Mouse (Mus musculus): ENCODE measurements around the gene Jak1. TPM values are rescaled to one million over a fixed set of nuclear protein-coding genes. Genes with fewer than 3 reads are reported as not detected.

Jak1 gene
- polyA plus RNA-seq, 1 experiment from 2014 or later = 69.1 TPM

DNA sequence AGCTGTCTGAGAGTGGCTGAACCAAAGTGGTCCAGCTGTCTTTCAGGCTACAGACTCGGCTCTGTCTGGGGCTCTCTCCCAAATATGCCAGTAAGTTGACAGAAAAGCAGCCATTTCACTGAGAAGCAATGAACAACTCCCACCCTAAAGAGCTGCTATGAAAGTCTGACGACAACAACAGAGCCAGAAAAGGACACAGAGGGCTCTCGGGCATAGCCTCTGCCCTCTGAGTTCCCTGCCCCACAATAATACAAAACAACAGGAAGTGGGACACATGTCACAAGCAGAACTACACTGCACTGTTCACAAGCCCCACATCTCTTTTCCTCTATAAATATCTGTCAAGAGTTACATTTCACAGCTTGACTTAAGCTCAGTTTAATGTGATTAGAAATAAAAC lies 79.9 kb downstream of the Jak1 start:
- H3K4me2 ChIP-seq = no peak overlapping the region
- H3K9ac ChIP-seq = no peak overlapping the region
- no peak overlapping the region for H3K4me3 ChIP-seq
- H3K9me3 ChIP-seq (replicated peaks) = no peaks in the 10 kb centered on the region
- peaks cover 25% of the 10 kb centered on the region for H3K4me1 ChIP-seq (replicated peaks)
- H3K27me3 ChIP-seq (replicated peaks) = no peaks in the 10 kb centered on the region
- ATAC-seq (ENCODE audit: insufficient number of reproducible peaks, low FRiP score) = no peak
- no peak overlapping the region for H3K27ac ChIP-seq (ENCODE audit: poor library complexity, severe bottlenecking)
- H3K36me3 ChIP-seq = peaks cover 55% of the 10 kb centered on the region
- WGBS = 70% methylated on average over 3 of the region's 3 CpGs

DNA sequence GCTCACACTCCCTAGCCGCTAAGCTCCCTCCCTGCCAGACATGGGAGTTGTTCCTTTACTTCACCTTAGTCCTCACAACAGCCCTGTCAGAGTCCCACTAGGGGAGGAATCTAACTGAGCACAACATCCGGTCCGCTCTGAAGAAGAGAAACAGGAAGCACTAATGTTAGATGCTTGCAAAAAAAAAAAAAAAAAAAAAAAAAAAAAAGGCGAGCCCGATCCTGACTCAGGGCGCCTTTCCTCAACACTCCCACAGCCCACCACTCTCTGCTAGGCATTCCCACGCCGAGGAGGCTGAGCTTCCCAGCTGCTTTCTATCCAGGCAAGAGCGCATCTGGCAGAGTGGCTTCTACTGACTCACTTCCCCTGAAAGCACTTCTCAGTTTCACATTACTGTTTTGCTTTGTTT lies 82.5 kb downstream of the Jak1 start:
- Histone ChIP-seq H3K4me1 (replicated peaks) (peaks cover 40% of the 10 kb centered on the region), H3K36me3 (peaks cover 53% of the 10 kb centered on the region), H3K4me3 (no peak overlapping the region), H3K27me3 (replicated peaks) (no peaks in the 10 kb centered on the region), H3K27ac (ENCODE audit: poor library complexity, severe bottlenecking) (peak overlapping the region; percentile 32; the same call in 1 of the 2 replicates), H3K9ac (no peak overlapping the region), H3K4me2 (no peak overlapping the region), H3K9me3 (replicated peaks) (no peaks in the 10 kb centered on the region)
- WGBS = 45% methylated on average over 9 of the region's 9 CpGs
- 0 out of 2 replicates have a peak, but pooled peaks have one; percentile 48 for ATAC-seq (ENCODE audit: insufficient number of reproducible peaks, low FRiP score)

DNA sequence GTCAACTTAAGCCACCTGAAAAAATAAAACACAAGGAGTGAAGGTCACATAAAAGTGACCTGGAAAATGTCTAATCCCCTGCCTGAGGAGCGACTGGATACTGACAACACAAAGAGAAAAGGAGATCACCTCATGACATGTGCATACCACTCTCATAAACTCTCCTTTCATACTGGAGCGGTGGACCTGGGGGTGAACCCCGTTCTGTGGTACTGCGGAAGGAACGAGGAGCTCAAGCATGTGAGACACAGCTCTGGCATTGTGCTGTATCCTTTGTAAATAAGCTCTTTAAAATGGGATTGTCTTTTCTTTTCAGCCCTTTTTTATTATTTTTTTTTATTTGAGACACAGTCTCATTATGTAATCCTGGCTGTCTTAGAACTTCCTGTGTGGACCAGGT lies 84.4 kb downstream of the Jak1 start:
- peaks cover 51% of the 10 kb centered on the region for H3K4me1 ChIP-seq (replicated peaks)
- H3K9me3 ChIP-seq (replicated peaks) = no peaks in the 10 kb centered on the region
- no peak overlapping the region for H3K27ac ChIP-seq (ENCODE audit: poor library complexity, severe bottlenecking)
- no peak overlapping the region for H3K9ac ChIP-seq
- no peak for ATAC-seq (ENCODE audit: insufficient number of reproducible peaks, low FRiP score)
- no peaks in the 10 kb centered on the region for H3K27me3 ChIP-seq (replicated peaks)
- peaks cover 39% of the 10 kb centered on the region for H3K36me3 ChIP-seq
- no peak overlapping the region for H3K4me2 ChIP-seq
- 64% methylated on average over 5 of the region's 5 CpGs for WGBS
- H3K4me3 ChIP-seq = no peak overlapping the region

DNA sequence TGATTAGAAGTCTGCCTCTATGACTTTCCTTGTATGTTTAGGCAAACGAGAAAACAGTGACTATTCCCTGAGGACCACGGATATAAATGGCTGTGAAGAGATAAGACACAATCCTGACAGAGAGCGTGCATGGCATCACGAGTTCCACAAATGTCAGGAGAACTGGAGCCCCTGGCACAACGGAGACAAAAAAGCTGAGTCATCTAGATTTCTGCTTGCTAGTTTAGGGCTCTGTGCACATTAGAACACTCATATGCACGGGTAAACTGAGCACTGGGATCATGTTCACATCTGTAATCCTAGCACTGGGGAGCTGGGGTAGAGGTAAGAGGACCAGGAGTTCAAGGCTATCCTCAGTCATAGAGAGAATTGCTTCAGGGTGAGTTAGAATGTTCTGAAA lies 85.2 kb downstream of the Jak1 start:
- Histone ChIP-seq H3K4me3 (no peak overlapping the region), H3K27me3 (replicated peaks) (no peaks in the 10 kb centered on the region), H3K36me3 (peaks cover 41% of the 10 kb centered on the region), H3K4me1 (replicated peaks) (peaks cover 54% of the 10 kb centered on the region), H3K9me3 (replicated peaks) (no peaks in the 10 kb centered on the region), H3K27ac (ENCODE audit: poor library complexity, severe bottlenecking) (peak overlapping the region; percentile 40), H3K4me2 (peak overlapping the region; percentile 3; the same call in 1 of the 2 replicates), H3K9ac (no peak overlapping the region)
- ATAC-seq (ENCODE audit: insufficient number of reproducible peaks, low FRiP score) = no peak
- WGBS = 17% methylated on average over 6 of the region's 6 CpGs

DNA sequence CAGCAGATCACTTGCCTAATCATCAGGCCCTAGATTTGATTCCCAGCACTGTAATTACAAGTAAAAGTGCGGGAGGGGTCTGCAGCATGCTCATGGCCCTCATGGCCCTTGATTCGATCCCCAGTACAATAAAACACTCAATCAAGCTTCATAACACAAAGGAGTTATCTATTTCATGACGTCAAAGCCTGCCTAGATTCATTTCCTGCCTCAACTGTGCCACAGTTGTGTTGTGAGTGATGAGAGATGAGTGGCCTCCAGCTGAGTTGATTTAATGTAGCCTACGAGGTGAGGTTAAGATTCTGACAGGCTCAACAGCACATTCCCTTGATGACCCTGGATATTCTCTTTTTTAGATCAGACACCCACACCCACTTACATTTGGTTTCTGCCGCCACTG lies 86.0 kb downstream of the Jak1 start:
- 56% methylated on average over 5 of the region's 5 CpGs for WGBS
- H3K27ac ChIP-seq (ENCODE audit: poor library complexity, severe bottlenecking) = no peak overlapping the region
- peaks cover 45% of the 10 kb centered on the region for H3K36me3 ChIP-seq
- peaks cover 52% of the 10 kb centered on the region for H3K4me1 ChIP-seq (replicated peaks)
- no peak overlapping the region for H3K4me2 ChIP-seq
- H3K9ac ChIP-seq = no peak overlapping the region
- no peak overlapping the region for H3K4me3 ChIP-seq
- no peaks in the 10 kb centered on the region for H3K27me3 ChIP-seq (replicated peaks)
- no peak for ATAC-seq (ENCODE audit: insufficient number of reproducible peaks, low FRiP score)
- H3K9me3 ChIP-seq (replicated peaks) = no peaks in the 10 kb centered on the region

DNA sequence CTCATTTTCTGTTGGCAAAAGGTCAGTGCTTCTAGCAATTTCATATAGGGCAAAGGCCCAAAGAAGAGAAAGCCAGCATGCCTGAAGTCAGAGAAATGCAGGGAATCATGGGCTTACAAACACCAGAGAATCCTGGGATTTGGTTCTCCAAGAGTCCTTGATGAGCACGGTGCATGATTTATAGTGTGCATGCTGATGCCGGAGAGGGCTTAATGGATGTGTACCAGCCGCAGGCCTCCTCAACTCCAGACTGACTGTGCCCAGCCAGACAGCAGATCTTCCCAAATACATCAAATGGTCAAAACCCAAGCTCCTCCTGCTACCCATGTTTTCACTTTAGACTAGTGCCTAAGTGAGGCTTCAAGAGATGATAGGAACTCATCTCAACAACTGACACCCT lies 87.3 kb downstream of the Jak1 start:
- Histone ChIP-seq H3K4me1 (replicated peaks) (peaks cover 43% of the 10 kb centered on the region), H3K4me3 (no peak overlapping the region), H3K4me2 (no peak overlapping the region), H3K9ac (no peak overlapping the region), H3K27me3 (replicated peaks) (no peaks in the 10 kb centered on the region), H3K27ac (ENCODE audit: poor library complexity, severe bottlenecking) (no peak overlapping the region), H3K36me3 (peaks cover 44% of the 10 kb centered on the region), H3K9me3 (replicated peaks) (no peaks in the 10 kb centered on the region)
- WGBS = 76% methylated on average over 3 of the region's 3 CpGs
- no peak for ATAC-seq (ENCODE audit: insufficient number of reproducible peaks, low FRiP score)

DNA sequence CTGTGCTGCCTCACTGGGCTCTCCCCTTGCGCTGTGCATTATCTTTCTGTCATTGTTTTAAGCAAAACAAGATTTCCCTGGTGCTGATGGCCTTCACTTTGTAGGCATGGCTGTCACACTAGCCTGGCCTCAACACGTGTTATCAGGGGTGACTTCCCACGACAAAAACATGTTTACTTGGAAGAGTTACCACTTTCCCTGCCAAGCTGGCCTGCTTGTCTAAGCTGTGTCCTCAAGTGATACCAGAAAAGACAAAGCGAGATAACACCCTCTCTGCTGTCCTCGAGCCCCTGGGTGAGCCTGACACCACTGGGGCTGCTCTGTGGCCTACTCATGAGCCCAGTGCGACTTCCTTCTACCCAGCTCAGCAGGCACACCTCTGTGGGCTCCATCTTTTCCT lies 89.0 kb downstream of the Jak1 start:
- peaks cover 37% of the 10 kb centered on the region for H3K4me1 ChIP-seq (replicated peaks)
- no peak overlapping the region for H3K4me2 ChIP-seq
- H3K36me3 ChIP-seq = peaks cover 34% of the 10 kb centered on the region
- H3K27me3 ChIP-seq (replicated peaks) = no peaks in the 10 kb centered on the region
- H3K4me3 ChIP-seq = no peak overlapping the region
- no peaks in the 10 kb centered on the region for H3K9me3 ChIP-seq (replicated peaks)
- H3K9ac ChIP-seq = no peak overlapping the region
- peak; percentile 69 for ATAC-seq (ENCODE audit: insufficient number of reproducible peaks, low FRiP score)
- no peak overlapping the region for H3K27ac ChIP-seq (ENCODE audit: poor library complexity, severe bottlenecking)
- 14% methylated on average over 6 of the region's 6 CpGs for WGBS

DNA sequence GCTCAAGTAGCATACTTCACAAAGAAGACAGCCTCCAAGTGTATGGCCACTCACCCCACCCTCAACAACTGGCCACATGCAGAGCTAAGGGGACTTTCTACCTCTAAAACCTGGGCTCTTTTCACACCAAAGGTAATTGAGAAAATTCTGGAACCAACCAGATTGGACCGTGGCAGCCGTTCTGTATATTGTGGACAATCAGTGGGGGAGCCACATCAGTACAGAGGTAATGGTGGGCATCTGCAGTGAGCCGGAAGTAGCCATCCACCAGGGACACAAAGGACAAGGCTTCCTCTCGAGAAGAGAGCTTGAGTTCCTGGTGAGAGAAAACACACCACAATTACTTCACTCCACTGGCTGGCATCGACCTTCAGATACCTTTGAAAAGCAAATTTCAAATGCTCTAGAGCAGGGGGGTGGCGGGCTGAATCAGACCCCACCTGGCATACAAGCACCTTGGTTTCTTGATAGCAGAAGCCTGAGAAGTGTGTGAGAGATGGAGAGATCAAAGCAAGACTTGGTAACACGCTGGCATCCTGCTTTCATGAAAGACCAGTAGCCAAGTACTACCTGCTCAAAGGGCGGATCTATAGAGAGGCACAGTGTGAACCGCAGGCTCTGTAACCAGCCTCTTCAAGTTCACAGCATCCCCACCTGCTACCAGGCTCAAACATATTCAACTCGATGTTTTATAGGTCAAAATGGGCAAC lies 90.0 kb downstream of the Jak1 start:
- H3K36me3 ChIP-seq = peaks cover 44% of the 10 kb centered on the region
- no peak for ATAC-seq (ENCODE audit: insufficient number of reproducible peaks, low FRiP score)
- H3K9me3 ChIP-seq (replicated peaks) = no peaks in the 10 kb centered on the region

DNA sequence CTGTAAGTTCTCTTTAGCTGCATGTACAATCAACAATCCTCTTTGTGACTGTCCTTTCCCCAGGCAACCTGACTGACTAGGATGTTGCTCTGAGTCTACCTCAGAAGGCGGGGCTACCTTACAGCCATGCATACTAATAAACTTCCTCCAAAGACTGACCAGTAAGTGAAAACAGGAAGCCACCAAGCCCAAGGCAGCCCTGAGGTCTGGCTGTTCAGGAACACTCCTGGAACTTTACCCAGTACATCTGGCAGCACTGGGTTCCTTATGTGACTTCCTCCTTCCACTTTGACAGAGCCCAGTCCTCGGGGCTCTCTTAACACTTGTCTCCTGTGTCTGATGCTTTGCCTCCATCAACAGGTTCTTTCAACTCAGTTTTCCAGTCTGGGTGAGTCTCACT lies 92.3 kb downstream of the Jak1 start:
- 61% methylated on average over 2 of the region's 2 CpGs for WGBS
- no peaks in the 10 kb centered on the region for H3K27me3 ChIP-seq (replicated peaks)
- no peak for ATAC-seq (ENCODE audit: insufficient number of reproducible peaks, low FRiP score)
- H3K4me3 ChIP-seq = no peak overlapping the region
- H3K4me2 ChIP-seq = no peak overlapping the region
- no peak overlapping the region for H3K9ac ChIP-seq
- H3K27ac ChIP-seq (ENCODE audit: poor library complexity, severe bottlenecking) = no peak overlapping the region
- peaks cover 15% of the 10 kb centered on the region for H3K4me1 ChIP-seq (replicated peaks)
- no peaks in the 10 kb centered on the region for H3K9me3 ChIP-seq (replicated peaks)
- peaks cover 47% of the 10 kb centered on the region for H3K36me3 ChIP-seq

More for the DNA sequence above, 90.0 kb downstream of the Jak1 start:
- H3K4me1 ChIP-seq (replicated peaks) = peaks cover 28% of the 10 kb centered on the region
- WGBS = 84% methylated on average over 10 of the region's 10 CpGs
- H3K4me3 ChIP-seq = no peak overlapping the region
- no peak overlapping the region for H3K27ac ChIP-seq (ENCODE audit: poor library complexity, severe bottlenecking)
- no peak overlapping the region for H3K4me2 ChIP-seq
- H3K9ac ChIP-seq = no peak overlapping the region
- H3K27me3 ChIP-seq (replicated peaks) = no peaks in the 10 kb centered on the region

DNA sequence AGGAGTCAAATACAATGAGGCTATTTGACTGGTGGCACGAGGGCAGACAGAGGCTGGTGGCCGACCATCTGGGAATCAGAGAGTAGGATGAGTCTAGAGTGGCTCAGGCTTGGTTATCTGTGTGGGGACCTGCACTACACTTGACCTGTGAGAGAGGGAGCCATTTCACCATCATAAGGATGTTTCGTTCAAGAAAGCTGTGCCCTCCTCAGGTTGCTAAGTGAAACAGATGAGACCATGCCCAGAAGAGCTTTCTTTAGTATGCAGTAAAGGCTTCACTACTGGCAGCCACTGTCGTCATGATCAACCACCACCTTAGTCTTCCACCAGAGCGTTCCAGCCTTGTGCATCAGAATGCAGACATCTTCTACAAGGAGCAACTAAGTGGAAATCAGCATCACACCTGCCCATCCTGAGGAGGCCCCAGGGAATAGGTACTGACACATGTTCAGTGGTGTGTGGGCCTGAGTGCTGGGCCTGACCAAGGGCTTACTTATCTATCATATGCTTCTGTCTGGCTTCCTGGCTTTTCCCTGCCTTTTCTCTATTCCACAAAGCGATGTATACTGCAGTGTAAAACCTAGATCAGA lies 96.8 kb downstream of the Jak1 start:
- H3K36me3 ChIP-seq = peaks cover 53% of the 10 kb centered on the region

DNA sequence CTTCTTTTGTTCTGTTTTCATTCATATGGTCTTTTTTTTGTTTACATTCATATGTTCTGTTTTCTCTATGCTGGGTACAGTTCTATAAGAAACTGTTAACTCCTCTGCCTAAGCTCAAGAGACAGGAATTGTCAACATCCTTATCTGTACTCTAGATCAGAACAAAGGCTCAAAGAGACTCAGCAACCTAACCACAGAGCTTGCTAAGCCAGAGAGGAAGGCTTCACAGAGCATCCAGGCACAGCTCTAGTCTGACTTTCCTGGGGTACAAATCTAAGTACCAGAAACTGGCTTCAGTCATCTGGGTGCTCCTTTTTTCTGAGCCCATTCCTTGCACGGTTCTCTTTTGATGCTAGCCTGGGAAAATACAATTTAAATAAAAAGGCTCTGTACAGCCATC lies 97.3 kb downstream of the Jak1 start:
- no peak overlapping the region for H3K9ac ChIP-seq
- no peak overlapping the region for H3K4me3 ChIP-seq
- no peak for ATAC-seq (ENCODE audit: insufficient number of reproducible peaks, low FRiP score)
- WGBS = 85% methylated on average over 1 of the region's 1 CpGs
- H3K27me3 ChIP-seq (replicated peaks) = no peaks in the 10 kb centered on the region
- H3K9me3 ChIP-seq (replicated peaks) = no peaks in the 10 kb centered on the region
- no peak overlapping the region for H3K27ac ChIP-seq (ENCODE audit: poor library complexity, severe bottlenecking)
- no peak overlapping the region for H3K4me2 ChIP-seq
- H3K36me3 ChIP-seq = peaks cover 57% of the 10 kb centered on the region
- no peaks in the 10 kb centered on the region for H3K4me1 ChIP-seq (replicated peaks)

More for the DNA sequence above, 96.8 kb downstream of the Jak1 start:
- Histone ChIP-seq H3K9ac (no peak overlapping the region), H3K9me3 (replicated peaks) (no peaks in the 10 kb centered on the region), H3K27me3 (replicated peaks) (no peaks in the 10 kb centered on the region), H3K4me1 (replicated peaks) (no peaks in the 10 kb centered on the region), H3K4me2 (no peak overlapping the region), H3K27ac (ENCODE audit: poor library complexity, severe bottlenecking) (no peak overlapping the region), H3K4me3 (no peak overlapping the region)
- no peak for ATAC-seq (ENCODE audit: insufficient number of reproducible peaks, low FRiP score)
- WGBS = 52% methylated on average over 6 of the region's 6 CpGs

Measured in heart, embryonic 12.5 days (tissue).